Mouse (Mus musculus): ENCODE measurements around the gene Wiz.

The Wiz gene

GRCm38 (mm10) chr17:32389101-32389659 is at the start of gene Wiz:
Gene Wiz, minus strand, starts transcription at chr17:32389439.
- 1% methylated on average over 38 of the region's 44 CpGs for WGBS

- 95% methylated on average over 4 of the region's 4 CpGs for WGBS
Measured at GRCm38 (mm10) chr17:32437106-32437505, 47.9 kb upstream of the Wiz start.

- WGBS, result 79% methylated on average over 5 of the region's 5 CpGs
Measured at GRCm38 (mm10) chr17:32435151-32435550, 45.9 kb upstream of the Wiz start.

GRCm38 (mm10) chr17:32434324-32434723 is 45.1 kb upstream of the Wiz start:
- WGBS, result 75% methylated on average over 4 of the region's 4 CpGs

GRCm38 (mm10) chr17:32431972-32432371 is 42.7 kb upstream of the Wiz start:
- WGBS, result 59% methylated on average over 3 of the region's 3 CpGs

- WGBS, result 91% methylated on average over 2 of the region's 2 CpGs
Measured at GRCm38 (mm10) chr17:32424034-32424433, 34.8 kb upstream of the Wiz start, which contains the start of gene Pglyrp2. Gene Pglyrp2, minus strand, starts transcription at chr17:32424167.

- 86% methylated on average over 8 of the region's 8 CpGs for WGBS
Measured at GRCm38 (mm10) chr17:32420781-32421180, 31.5 kb upstream of the Wiz start.

- 74% methylated on average over 2 of the region's 2 CpGs for WGBS
Measured at GRCm38 (mm10) chr17:32419989-32420388, 30.8 kb upstream of the Wiz start.

- 95% methylated on average over 14 of the region's 14 CpGs for WGBS
Measured at GRCm38 (mm10) chr17:32416771-32417170, 27.5 kb upstream of the Wiz start.

- 50% methylated on average over 24 of the region's 24 CpGs for WGBS
Measured at GRCm38 (mm10) chr17:32415417-32416020, 26.3 kb upstream of the Wiz start.

- WGBS, result 86% methylated on average over 6 of the region's 6 CpGs
Measured at GRCm38 (mm10) chr17:32411898-32412297, 22.7 kb upstream of the Wiz start.

GRCm38 (mm10) chr17:32403417-32403816 is 14.2 kb upstream of the Wiz start, which contains the start of gene Rasal3:
Gene Rasal3, minus strand, starts transcription at chr17:32403583.
- 71% methylated on average over 8 of the region's 8 CpGs for WGBS

- WGBS, result 76% methylated on average over 11 of the region's 11 CpGs
Measured at GRCm38 (mm10) chr17:32402779-32403157, 13.5 kb upstream of the Wiz start.

GRCm38 (mm10) chr17:32402011-32402778 is 13.0 kb upstream of the Wiz start:
- WGBS, result 88% methylated on average over 9 of the region's 9 CpGs

- WGBS, result 7% methylated on average over 37 of the region's 37 CpGs
Measured at GRCm38 (mm10) chr17:32396266-32396665, 7.0 kb upstream of the Wiz start.

- 74% methylated on average over 10 of the region's 10 CpGs for WGBS
Measured at GRCm38 (mm10) chr17:32393944-32394343, 4.7 kb upstream of the Wiz start.

GRCm38 (mm10) chr17:32388370-32389100 is 704 bp downstream of the Wiz start:
- WGBS, result under 1% methylated on average over 39 of the region's 39 CpGs

- 31% methylated on average over 7 of the region's 7 CpGs for WGBS
Measured at GRCm38 (mm10) chr17:32387986-32388369, 1.3 kb downstream of the Wiz start.

GRCm38 (mm10) chr17:32386659-32387432 is 2.4 kb downstream of the Wiz start:
- WGBS, result 75% methylated on average over 9 of the region's 9 CpGs

- WGBS, result 37% methylated on average over 5 of the region's 5 CpGs
Measured at GRCm38 (mm10) chr17:32383661-32384060, 5.6 kb downstream of the Wiz start.

- 76% methylated on average over 7 of the region's 7 CpGs for WGBS
Measured at GRCm38 (mm10) chr17:32382576-32382975, 6.7 kb downstream of the Wiz start.

All from cerebral cortex, adult 2 months (tissue).